In the genomic region with DNA sequence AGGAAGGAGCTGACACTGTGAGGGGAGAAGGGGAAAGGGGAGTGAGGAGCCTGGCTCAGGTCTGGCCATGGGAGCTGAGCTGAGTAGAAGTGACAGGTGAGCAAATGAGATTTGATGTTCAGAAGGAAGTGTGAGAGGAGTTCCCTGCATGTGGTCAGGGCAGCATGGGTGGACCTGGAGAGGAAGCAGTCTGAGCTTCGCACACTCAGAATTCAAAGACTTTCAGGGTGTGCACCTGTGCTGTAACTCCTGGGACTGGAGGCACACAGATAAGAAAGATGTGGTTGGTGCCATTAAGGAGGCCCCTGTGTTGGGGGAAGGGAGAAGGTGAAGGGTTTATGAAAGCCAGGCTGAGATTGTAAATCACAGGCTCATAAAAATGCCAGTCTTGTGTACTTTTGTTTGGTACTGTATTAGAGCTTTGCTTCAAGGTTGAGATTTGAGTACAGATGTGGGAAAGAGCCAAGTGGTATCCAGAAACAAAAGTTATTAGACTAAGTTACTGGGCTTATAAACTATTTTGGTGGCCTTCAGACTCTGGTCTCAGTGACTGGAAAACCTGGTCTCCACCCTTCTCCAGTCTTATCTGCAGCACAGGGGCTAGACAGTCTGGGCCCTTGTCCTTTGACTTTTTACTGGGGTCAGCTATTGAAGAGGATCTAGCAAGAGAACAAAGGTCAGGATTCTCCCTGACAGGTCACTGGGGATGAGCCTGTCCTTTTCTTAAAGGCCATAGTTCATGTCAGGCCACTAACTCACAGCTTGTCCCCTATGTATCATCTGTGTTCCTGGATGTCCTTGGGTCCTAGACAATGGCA, we compare ENCODE assay signal across 18 mouse cellular contexts. TPM values are rescaled to one million over a fixed set of nuclear protein-coding genes. Genes with fewer than 3 reads are reported as not detected.
DNase-seq lines count a peak whose midpoint lies in the region; ATAC-seq lines count a peak whose summit lies in the region.
"Had no signal": no experiment of that assay in that cellular context is flagged by ENCODE, and none has a peak within 500 bp of the region (broad histone marks: within the 10 kb centered on the region; RNA-seq: fewer than 3 reads in every experiment).

No protein-coding gene starts in this region.

- DNase-seq in kidney, adult 8-10 months: no peak
- peak; percentile 23 for DNase-seq in embryo, embryonic 10 days (ENCODE audit: low spot score)
- DNase-seq in embryo, embryonic 9.5 days (ENCODE audit: extremely low spot score): peak; percentile 24
- DNase-seq in retina, embryonic 14.5 days (ENCODE audit: low spot score): peak; percentile 26
- no peak for DNase-seq in heart, adult 11 months
- no peak for DNase-seq in heart, embryonic 10.5 days (ENCODE audit: low spot score)
- no peak for DNase-seq in forebrain, embryonic 11.5 days (ENCODE audit: low spot score)
- DNase-seq: cerebellum, adult 18-20 months; gastrocnemius, postnatal 14 days; lung, adult 2 months; thymus, postnatal 25 days had no signal

- H3K4me3 ChIP-seq in kidney, embryonic 15.5 days (replicated peaks): no peak overlapping the region
- H3K4me3 ChIP-seq in heart, embryonic 10.5 days: no peak overlapping the region
- no peak overlapping the region for H3K4me3 ChIP-seq in forebrain, embryonic 11.5 days (ENCODE audit: low read depth, low read length)
- H3K4me3 ChIP-seq: limb, embryonic 15.5 days; midbrain, embryonic 13.5 days had no signal

- no peaks in the 10 kb centered on the region for H3K27me3 ChIP-seq in kidney, embryonic 15.5 days
- H3K27me3 ChIP-seq in heart, embryonic 10.5 days (ENCODE audit: insufficient read depth, poor library complexity, severe bottlenecking): no peaks in the 10 kb centered on the region
- H3K27me3 ChIP-seq in forebrain, embryonic 11.5 days (ENCODE audit: control insufficient read depth, insufficient read depth, low read length): no peaks in the 10 kb centered on the region
- H3K27me3 ChIP-seq: limb, embryonic 15.5 days; midbrain, embryonic 13.5 days had no signal

- no peak overlapping the region for H3K27ac ChIP-seq in kidney, embryonic 15.5 days
- no peak overlapping the region for H3K27ac ChIP-seq in heart, embryonic 10.5 days
- no peak overlapping the region for H3K27ac ChIP-seq in forebrain, embryonic 11.5 days (ENCODE audit: low read depth, low read length)
- H3K27ac ChIP-seq: limb, embryonic 15.5 days; macrophage; midbrain, embryonic 13.5 days had no signal

- no peaks in the 10 kb centered on the region for H3K9me3 ChIP-seq in kidney, embryonic 15.5 days (replicated peaks)
- no peaks in the 10 kb centered on the region for H3K9me3 ChIP-seq in heart, embryonic 10.5 days
- H3K9me3 ChIP-seq in forebrain, embryonic 11.5 days (ENCODE audit: control insufficient read depth, low read length): no peaks in the 10 kb centered on the region
- H3K9me3 ChIP-seq: limb, embryonic 15.5 days; midbrain, embryonic 13.5 days had no signal

- no peak overlapping the region for H3K4me2 ChIP-seq in kidney, embryonic 15.5 days
- no peak overlapping the region for H3K4me2 ChIP-seq in forebrain, embryonic 11.5 days (ENCODE audit: low read depth, low read length, severe bottlenecking)
- H3K4me2 ChIP-seq: heart, embryonic 11.5 days; limb, embryonic 15.5 days; midbrain, embryonic 13.5 days had no signal

- ATAC-seq in kidney, embryonic 15.5 days (replicated peaks; ENCODE audit: low FRiP score): 0 out of 2 replicates have a peak, but pooled peaks have one; percentile 36
- no peak for ATAC-seq in forebrain, embryonic 11.5 days (replicated peaks; ENCODE audit: low FRiP score)
- ATAC-seq: forebrain, embryonic 16.5 days; hindbrain, embryonic 16.5 days; midbrain, embryonic 13.5 days had no signal

- peaks cover 17% of the 10 kb centered on the region for H3K4me1 ChIP-seq in kidney, embryonic 15.5 days
- peaks cover 16% of the 10 kb centered on the region for H3K4me1 ChIP-seq in heart, embryonic 10.5 days
- no peaks in the 10 kb centered on the region for H3K4me1 ChIP-seq in forebrain, embryonic 11.5 days (replicated peaks; ENCODE audit: control insufficient read depth, insufficient read depth, low read length)
- H3K4me1 ChIP-seq: limb, embryonic 15.5 days had no signal

- H3K36me3 ChIP-seq in kidney, embryonic 15.5 days: no peaks in the 10 kb centered on the region
- H3K36me3 ChIP-seq in heart, embryonic 10.5 days: no peaks in the 10 kb centered on the region
- H3K36me3 ChIP-seq in forebrain, embryonic 11.5 days (ENCODE audit: control insufficient read depth, insufficient read depth, low read length): no peaks in the 10 kb centered on the region
- H3K36me3 ChIP-seq: limb, embryonic 15.5 days; midbrain, embryonic 13.5 days had no signal

- no peak overlapping the region for H3K9ac ChIP-seq in kidney, embryonic 15.5 days
- H3K9ac ChIP-seq in forebrain, embryonic 11.5 days (ENCODE audit: low read length): no peak overlapping the region
- H3K9ac ChIP-seq: limb, embryonic 15.5 days; midbrain, embryonic 13.5 days had no signal

- 21% methylated on average over 1 of the region's 1 CpGs for WGBS in kidney, embryonic 15.5 days
- 78% methylated on average over 1 of the region's 1 CpGs for WGBS in heart, embryonic 10.5 days
- WGBS in forebrain, embryonic 11.5 days: 82% methylated on average over 1 of the region's 1 CpGs

RNA-seq across cellular contexts. Expression of a gene that starts 13.0 kb away (rescaled TPM):
- polyA plus RNA-seq in kidney, embryonic 15.5 days (2015; fragmentation: Nextera tagmentation; extraction: Ambion mirVana): 20.0 and 20.4 TPM in 2 replicates
- polyA plus RNA-seq in heart, embryonic 10.5 days (2016; fragmentation: Nextera tagmentation; extraction: Ambion mirVana): 7.9 and 8.2 TPM in 2 replicates
- polyA plus RNA-seq in forebrain, embryonic 11.5 days (2014; fragmentation: Nextera tagmentation; extraction: Ambion mirVana): 15.4 and 18.3 TPM in 2 replicates

Comparison
In these comparisons a context has a peak if more than half of its experiments do, and no peak if none do; other contexts are left out.
1. DNase-seq: peak in embryo, embryonic 10 days (single experiment), embryo, embryonic 9.5 days (single experiment) and retina, embryonic 14.5 days (single experiment); none in kidney, adult 8-10 months (0 of 2), heart, adult 11 months (single experiment), heart, embryonic 10.5 days (single experiment) and forebrain, embryonic 11.5 days (single experiment).